Mouse (Mus musculus): ENCODE results near the gene Thy1.
A peak's percentile ranks its signal among the peaks of the same experiment; 100 is the strongest.

Thy1 gene

DNA sequence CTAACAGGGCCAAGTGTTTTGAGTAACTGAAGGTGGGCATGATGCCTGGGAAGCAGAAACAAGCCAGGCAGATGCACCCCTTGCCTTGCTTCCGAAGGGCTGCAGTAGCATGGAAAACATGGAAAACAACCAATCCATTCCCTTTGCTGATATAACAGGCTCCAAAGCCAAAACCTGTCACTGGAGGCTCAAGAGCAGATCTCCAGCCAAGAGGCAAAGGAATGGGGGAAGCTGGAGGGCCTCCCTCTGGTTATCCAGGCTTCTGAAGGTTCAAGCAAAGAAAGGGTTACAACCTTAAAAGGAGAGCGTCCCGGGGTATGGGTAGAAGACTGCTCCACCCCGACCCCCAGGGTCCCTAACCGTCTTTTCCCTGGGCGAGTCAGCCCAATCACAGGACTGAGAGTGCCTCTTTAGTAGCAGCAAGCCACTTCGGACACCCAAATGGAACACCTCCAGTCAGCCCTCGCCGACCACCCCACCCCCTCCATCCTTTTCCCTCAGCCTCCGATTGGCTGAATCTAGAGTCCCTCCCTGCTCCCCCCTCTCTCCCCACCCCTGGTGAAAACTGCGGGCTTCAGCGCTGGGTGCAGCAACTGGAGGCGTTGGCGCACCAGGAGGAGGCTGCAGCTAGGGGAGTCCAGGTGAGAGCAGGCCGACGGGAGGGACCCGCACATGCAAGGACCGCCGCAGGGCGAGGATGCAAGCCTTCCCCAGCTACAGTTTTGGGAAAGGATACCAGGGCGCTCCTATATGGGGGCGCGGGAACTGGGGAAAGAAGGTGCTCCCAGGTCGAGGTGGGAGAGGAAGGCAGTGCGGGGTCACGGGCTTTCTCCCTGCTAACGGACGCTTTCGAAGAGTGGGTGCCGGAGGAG is at the start of gene Thy1:
TSS of gene Thy1 (plus strand) at position 549 of the 872 bp plus-strand sequence.
- peak; percentile 76 for DNase-seq

DNA sequence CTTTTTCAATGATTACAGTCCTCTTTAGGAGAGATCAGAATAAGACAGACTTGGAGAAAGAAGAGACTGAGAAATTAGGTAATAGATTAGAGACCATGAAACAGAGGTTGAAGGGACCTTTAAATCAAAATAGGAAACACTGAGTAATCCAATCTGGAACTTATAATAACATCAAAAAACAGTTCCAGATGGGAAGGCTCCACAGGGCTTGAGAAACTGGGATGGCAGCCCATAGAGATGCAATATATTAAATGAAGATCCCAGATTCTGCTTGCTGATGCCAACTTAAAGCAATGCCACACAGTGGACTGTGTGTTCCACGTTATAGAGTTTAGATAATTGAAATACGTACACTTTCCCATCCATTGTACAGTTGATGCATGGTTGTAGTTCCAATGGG is 45.5 kb upstream of the Thy1 start:
- DNase-seq = no peak

DNA sequence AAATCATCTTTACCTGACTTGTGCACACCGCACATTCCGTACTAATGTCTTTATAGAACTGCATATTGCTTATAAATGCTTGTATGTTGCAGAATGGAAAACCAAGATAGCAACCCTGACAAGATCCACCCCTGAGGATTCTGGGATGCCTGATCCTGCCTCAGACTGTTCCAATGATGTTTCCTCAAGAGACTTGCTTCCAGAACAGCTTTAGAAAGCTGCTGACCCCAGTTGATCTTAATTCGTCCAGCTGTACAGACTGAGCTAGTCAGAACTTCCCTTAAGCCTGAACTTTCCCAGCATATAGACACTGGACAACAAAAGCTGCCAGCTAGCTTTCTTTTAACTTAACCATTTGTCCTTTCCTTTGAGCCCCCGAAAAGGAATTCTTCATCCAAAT is 44.3 kb upstream of the Thy1 start:
- DNase-seq = no peak

DNA sequence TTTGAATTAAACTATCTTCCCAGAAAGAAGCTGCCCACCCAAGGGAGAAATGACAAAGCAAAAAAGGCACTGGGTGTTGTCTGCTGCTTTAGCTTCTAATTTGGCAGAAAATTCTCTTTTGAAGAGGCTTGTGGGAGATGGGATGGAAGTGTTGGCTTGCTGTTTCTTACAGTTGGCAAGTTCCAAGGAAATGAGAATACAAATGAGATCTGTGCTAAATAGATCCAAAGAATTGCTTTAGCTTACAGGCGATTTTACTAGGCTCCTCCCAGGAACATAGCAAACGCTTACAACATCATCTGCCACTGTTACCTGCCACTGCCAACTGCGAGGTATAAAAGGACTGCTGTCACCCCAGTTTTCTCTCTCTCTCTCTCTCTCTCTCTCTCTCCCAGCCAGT is 38.8 kb upstream of the Thy1 start:
- DNase-seq = no peak

DNA sequence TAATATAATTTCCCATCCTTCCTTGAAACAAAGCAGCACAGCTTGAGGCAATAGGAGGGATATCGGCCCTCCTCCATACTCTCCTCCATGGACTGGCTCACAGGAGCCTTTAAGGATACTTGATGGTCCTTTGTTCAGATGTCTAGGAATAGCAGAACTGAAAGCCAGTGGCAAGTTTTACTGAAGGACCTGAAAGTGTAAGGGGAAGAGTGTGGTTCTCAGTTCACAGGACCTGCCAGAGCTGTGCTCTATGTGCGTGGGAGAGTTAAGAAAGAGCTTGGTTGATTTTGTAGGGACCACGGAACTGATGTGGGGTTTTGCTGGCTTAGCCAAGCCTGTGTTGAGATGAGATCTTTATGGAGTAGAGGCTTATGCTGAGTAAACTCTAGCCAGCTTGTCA is 37.9 kb upstream of the Thy1 start:
- no peak for DNase-seq

DNA sequence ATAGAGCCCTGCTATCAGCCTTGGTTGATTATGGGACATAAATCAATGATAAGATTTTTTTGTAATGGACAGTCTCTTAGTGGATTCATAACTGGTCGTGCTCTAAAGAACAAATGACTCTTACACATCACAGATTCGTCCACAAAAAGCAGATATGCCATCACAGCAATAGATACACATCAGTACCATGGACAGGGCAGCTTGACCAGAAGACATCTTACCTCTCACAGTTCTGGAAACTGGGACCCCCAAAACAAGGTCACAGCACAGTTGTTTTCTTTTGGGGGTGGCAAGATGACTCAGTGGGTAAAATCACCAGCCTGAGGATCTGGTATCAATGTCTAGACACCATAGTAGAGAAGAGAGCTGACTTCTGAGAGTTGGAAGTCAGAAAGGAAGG is 35.9 kb upstream of the Thy1 start:
- DNase-seq = no peak

DNA sequence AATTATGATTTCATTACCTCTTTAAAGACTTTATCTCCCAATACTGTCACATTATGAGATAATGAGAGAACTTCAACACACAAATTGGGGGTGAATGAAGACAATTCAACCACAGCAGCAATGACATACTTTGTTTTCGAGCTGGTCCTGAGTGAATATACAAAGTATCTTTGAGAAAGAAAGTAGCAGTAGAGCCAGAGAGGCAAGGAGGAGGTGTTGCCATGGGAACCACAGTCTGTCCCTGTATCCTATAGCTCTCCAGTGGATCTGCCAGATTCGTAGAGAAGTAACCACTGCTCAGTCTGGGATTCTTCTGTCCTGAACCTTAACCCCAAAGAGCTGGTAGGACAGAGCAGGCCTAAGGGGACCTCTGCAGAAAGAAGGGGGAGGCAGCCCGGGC is 35.2 kb upstream of the Thy1 start:
- no peak for DNase-seq

DNA sequence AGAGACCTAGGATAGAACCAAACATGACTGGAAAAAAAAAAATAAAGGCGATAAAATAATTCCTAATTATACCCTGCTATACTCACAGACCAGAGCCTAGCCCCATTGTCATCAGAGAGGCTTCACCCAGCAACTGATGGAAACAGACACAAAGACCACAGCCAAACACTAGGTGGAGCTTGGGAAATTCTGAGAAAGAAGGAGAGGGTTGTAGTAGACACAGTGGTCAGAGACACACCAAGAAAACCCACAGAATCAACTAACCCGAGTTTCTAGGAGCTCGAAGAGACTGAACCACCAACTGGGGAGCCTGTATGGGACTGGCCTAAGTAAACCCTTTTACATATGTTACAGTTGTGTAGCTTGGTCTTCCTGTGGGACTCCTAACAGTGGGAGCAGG is 32.3 kb upstream of the Thy1 start:
- no peak for DNase-seq

DNA sequence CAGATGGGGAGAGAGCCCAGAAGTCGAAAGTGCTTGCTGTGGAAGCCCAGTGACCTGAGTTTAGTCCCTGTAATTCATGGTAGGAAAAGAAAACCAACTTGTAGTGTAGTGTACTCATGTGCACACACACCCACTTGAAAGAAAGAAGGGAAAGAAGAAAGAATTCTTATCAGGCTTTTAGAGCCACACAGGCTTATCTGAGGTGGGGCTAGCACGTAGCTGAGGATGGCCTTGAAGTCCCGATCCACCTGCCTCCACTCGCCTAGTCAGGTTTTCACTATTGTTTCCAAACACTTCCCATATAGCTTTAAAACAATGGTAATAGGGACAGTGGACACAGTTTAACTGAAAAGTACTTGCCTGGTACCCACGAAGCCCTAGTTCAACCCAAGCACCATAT is 31.5 kb upstream of the Thy1 start:
- DNase-seq = no peak

DNA sequence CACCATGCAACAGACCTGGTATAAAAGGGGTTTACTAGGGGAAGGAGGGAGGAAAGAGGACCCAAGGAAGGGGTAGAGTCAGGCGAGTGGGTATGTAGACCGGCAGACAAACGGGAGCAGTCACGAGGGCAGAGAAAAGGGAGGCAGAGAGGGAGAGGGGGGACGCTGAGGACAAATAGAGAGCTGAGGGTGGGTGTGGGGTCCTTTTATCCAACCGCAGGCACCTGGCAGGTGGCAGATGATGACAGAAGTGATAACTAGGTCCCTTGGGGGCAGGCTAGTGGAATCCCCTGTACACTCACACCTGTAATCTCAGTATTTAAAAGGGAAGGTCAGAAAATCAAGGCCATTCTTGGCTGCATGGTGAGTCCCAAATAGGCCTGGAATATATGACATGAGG is 31.0 kb upstream of the Thy1 start:
- DNase-seq = no peak

DNA sequence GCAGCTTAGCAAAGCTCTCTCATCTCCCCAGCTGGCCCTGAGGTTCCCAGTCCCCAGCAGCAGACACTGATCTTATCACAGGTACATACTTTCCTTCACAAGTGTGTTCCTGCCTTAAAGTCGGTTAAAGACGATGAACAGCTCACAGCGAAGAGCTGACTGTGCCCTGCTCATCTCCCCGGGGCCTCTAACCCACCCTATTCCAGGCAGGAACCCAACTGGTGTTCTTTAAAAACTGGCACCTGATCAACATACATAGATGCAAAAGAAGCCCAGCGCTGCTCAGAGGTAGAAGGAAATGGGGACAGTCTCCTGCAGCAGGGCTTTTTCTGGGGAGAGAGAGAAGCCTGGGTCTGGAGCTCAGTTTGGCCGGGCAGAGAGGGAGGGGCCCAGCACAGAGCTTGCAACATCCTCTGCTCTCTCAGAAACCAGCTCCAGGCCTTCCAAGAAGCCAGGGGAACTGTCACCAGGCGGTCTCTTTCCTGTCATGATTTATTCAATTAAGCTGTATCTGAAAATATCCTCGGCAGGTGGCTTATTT is 30.4 kb upstream of the Thy1 start:
- DNase-seq = peak; percentile 35

DNA sequence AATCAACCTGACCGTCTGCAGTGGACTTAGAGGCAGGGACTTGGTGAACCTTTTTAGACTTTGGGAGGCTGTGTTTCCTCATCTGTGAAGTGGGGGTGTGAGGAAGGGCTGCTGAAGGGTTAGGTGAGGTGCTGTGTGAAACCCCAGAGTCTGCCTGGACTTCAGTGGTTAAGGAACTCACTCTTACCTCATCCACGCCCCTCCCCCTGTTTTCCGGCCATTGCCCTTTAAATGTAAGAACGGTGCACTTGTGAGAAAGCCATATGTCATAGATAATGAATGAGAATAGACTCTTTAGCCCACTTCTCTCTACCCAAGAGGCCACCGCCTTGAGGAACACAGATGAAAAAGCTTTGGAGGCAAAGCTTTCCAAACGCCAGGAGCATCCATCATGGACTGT is 29.4 kb upstream of the Thy1 start:
- DNase-seq = no peak

DNA sequence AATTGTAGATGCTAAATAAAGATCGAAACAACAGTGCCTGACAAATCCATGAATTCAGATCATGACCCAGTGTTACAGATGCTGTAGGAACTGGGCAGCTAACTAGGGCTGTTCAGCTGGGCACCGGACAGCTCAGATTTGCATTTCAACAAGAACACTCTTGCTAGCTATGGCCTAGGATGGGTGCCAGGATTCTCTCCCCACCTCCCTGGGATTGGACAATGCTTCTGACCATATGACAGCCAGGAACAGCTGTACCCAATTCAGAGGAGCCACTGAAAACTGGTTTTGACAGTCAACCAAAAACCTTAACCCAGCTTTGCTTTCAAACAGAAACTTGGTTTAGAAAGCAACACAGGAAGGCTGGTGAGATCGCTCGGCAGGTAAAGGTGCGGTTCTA is 26.9 kb upstream of the Thy1 start:
- DNase-seq = no peak

DNA sequence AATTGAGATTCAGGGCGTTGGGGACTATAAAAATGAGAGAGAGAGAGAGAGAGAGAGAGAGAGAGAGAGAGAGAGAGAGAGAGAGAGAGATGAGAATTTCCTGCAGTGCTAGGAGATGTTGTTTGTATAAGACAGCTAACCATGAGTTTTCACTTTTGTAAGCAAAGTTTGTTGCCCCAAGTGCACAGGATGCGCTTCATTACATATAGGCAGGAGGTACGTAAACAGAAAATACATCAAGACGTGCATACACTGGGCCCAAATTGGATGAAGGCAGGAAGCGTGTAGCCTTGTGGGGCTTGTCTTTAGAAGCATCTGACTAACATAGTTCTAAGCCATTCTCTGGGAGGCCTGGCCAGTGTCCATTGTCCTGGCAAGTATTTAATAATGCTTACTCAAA is 25.3 kb upstream of the Thy1 start:
- DNase-seq = no peak

DNA sequence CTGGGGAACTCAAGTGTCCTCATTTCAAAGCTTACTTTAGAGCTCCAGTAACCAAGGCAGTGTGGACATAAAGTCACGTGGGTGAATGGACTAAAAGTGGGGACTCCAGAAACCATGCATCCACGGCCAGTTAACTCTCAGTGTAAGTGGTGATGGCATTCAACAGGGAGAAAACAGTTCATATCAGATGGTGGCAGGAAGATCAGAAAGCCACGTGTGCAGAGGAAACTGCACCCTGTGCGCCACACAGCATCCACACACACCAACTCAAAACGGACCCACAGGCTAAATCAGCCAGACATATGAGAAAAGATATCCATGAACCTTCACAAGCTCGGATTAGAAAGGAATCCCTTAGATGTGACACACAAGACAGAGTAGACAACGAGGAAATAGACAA is 23.2 kb upstream of the Thy1 start:
- DNase-seq = no peak

DNA sequence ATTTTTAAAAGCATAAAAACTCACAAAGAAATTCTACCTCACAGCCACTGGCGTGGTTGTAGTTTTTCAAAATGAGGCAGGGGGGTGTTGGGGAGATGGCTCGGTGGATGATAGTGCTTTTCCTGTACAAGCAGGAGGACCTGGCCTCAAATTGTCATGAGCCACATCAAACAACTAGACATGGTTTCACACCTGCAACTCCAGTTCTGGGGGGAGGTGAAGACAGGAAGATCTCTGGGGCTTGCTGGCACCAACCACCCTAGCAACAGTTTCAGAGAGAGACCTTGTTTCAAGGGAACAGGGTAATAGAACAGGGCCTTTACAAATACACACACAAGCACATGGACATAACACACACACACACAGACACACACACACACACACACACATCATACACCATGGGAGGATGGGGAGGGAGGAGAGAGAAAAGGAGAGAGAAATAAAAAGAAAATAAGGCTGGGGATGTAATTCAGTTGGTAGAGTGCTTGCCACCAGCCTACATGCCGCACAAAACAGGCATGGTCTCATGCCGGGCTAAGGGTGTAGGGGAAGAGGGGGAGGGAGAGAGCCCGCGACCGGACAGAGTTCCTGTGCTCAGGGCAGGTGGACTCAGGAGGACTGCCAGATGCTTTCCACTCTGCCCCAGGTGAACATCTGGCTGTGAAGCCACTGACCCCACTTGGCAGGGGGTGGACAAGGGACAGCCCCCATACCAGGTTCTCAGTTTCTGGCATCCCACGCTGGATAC is 20.9 kb upstream of the Thy1 start:
- no peak for DNase-seq

DNA sequence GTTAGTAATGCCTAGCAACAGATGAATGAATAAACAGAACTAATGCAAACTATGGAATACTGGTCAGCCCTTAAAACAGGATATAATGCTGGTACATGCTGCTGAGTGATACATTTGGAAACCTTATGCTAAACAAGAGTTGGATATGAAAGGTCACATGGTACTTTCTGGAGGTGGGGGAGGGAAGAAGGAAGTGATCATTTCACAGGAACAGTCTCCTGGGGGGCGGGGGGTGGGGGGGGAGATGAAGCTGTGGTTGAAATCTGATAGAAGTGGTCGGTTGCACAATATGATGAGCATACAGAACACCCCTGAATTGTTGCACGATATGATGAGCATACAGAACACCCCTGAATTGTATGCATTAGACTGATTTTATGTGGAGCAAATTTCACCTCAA is 19.1 kb upstream of the Thy1 start:
- DNase-seq = no peak

DNA sequence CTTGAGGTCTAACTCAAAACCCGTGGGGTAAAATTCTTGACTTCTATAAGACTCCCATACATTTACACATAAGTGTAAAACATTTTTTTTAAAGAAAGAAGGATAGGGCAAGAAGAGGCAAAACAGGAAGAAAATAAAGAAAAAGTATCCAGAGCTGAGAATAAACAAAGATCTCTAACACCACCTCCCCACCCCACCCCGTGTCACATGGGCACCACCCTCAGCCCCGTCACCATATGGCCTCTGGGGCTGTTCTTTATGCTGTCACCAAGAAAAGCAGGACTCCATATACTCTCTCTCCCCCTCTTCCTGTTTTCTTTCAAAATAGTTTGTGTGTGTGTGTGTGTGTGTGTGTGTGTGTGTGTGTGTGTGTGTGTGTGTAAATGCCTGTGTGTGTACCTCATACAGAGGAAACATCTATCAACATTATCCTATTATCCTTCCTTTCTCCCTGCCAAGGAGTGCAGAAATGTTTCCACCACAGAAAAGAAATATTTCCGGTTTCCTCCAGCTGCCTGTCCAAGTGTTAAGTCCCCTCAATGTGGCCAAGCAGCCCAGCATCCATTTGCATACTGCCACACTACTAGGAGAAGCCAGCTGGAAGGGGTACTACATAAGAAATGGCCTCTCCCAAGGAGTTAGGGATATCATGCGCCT is 13.5 kb upstream of the Thy1 start:
- no peak for DNase-seq

DNA sequence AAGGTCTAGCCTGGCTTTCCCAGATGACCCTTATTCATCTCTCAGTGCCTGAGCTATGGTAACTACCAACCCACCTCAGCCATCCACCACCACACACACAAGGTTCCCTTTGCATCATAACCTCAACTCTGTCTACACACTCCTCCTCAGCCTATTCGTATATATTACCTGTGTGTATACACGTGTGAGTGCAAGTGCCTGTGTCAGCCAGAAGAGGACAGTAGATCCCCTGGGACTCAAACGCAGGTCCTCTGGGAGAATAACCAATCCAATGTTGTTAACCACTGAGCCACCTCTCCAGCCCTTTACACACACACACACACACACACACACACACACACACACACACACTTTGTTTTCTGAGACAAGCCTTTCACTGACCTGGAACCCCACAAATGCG is 12.5 kb upstream of the Thy1 start:
- no peak for DNase-seq

DNA sequence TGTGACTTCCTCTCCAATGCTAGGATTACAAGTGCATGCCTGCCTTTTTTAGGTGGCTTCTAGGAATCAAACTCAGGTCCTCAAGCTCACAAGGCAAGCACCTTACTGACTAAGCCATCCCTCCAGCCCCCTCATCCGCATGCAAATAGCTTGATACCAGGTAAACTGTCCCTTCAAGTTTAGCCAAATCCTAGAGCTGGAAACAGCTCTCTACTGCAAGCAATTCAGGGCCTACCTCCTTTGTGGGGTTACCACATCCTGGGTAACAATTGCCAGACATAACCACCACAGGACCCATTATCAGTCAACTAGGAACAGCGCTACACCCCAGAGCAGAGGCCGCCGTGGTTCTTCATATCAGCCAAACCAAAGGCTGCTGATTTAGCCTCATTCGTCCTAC is 12.1 kb upstream of the Thy1 start:
- no peak for DNase-seq

DNA sequence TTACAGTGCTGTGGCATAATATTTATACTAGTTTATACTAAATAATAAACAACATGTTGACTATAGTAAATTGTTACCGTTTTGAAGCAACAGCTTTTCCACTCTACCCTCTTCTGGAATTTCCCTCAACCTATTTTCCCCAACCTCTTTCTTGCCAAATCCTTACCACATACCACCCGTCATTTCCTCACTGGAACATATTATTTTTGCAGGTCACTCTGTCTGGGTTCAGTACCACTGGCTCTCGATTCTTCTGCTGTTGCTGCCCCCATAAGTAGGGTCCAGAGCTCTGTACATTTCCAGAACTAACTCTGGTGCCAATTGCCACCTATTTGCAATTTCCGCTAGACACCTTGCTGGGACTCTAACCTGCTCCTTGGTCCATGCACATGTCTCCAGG is 11.2 kb upstream of the Thy1 start:
- no peak for DNase-seq

DNA sequence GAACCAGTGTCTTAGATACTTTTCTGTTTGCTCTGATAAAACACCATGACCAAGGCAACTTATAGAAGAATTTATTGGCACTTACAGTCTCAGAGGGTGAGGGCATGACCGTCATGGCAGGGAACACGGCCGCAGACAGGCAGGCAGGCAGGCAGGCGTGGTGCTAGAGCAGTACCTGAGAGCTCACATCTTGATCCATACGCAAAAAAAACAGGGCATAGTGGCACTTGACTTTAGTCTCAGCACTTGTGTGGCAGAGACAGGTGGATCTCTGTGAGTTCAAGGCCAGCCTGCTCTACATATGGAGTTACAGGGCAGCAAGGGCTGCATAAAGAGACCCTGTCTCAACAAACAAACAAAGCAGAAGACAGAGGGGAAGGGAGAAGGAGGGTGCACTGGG is 9.9 kb upstream of the Thy1 start:
- DNase-seq = no peak

DNA sequence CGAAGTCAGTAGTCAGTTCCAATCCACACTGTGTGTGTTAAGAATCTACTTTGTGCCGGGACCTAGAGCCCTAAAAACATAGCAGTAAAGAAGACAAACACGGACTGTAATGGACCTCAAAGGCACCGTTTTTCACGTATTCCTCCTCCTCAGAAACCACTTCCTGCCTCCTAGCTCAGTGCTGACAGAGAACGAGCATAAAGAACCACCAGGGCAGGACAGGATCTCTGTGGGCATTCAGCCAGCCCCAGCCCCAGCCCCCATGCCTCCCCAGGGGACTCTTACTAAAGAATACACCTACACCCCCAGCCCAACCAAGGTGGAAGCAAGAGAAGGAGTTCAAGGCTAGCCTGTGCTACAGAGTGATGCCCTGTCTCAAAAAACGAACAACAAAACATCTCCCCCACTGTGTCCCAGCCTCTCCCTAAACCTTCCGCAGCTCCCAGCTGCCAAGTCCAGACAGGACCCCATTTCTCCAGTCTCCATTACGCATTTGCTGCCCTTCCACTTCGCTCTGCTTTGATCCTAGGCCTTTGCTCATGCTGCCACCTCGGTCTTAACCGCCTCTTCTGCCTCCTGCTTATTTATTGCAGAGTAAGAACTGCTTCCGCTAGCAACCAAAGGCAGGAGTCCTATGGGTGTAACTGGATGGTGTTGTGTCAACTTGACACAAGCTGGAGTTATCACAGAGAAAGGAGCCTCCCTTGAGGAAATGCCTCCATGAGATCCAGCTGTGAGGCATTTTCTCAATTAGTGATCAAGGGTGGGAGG is 9.0 kb upstream of the Thy1 start:
- DNase-seq = no peak

All from right cerebral cortex, postnatal 14 days (tissue).